Mouse (Mus musculus) brain, embryonic 18.5 days (tissue): ENCODE data around the gene Dpm1.

Experiments
- DNase-seq: peaks from one replicate; pipeline ENCODE4 v3.0.0-alpha.2; 2012; ENCODE audit warnings: low read depth, low spot score

Gene Dpm1

DNA sequence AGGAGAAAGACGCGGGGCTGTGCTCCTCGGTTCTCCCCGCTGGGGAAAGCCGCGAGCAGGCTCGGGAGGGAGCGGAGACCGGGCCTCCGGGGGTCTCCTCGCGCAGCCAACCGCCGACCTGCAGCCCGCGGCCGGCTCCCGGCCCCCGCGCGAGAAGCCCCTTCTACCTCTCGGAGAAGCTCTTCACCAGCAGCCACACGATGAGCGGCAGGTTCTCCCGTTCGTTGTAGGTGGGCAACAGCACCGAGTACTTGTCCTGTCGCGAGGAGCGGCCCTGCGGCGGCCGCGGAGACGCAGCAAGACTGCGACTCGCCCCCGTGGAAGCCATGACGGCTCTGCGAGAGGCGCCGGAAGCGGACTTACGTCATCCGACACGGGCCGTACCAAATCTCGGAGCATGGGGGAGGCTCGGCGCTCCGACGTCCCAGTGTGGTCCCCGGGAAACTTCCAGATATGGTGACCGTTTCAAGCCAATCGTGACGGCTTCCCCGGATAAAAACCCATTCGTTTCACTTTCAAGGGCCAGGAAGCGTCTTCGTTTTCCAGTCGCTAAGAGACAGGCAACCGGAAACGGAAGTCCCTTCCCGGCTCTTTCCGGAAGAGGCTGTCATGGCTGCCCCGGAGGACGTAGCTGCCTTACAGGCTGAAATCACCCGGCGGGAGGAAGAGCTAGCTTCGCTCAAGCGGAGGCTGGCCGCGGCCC lies at the start of gene Dpm1, which contains the start of the genes Gm20716 and Mocs3:
Gene Dpm1, minus strand, starts transcription at position 566 of the 703 bp plus-strand sequence.
Gene Gm20716, minus strand, starts transcription at position 339 of the 703 bp plus-strand sequence.
Gene Mocs3, plus strand, starts transcription at position 597 of the 703 bp plus-strand sequence.
- DNase-seq = peak; percentile 82

DNA sequence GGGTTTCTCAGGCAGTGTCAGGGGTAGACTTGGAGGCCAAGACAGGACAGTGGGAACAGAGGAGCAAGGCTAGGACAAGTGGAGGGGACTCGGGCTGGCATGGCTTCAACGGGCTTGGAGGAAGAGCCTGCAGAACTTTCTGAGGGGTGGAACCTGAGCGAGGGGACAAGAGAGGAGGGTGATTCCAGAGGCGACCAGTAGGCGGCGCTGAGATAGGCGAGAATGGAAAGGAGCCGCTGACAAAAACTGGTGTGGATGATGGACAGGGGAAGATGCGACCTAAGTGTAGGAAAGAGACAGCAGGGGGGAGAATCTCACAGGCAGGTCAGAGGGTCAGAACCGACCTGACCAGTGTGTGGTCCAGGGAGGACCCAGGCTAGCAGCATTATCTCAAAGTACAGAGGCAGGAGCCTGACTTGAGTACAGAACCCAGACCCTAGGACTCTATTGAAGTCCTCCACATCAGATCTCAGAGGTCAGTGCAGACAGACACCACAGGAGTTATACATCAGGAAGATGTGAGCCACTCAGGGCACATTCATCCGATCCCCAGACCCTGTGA lies 44.1 kb upstream of the Dpm1 start:
- no peak for DNase-seq

DNA sequence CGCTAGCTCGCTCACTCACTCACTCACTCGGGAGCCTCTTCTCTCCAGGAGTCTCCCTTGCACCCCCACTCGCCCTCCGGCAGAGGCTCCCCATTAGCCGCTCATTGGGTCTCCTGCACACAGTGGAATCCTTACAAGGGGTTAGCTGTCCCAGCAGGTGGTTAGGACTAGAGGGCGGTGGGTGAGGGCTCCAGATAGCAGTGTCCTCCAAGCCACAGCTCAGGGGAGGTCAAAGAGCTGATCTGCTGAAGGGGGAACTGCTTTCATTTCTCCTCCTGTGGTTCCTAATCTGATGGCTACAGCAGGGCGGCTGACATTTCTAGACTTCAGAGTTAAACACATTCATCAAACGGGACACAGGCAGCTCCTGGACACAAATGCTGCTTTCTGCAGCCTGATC lies 43.0 kb upstream of the Dpm1 start:
- no peak for DNase-seq

DNA sequence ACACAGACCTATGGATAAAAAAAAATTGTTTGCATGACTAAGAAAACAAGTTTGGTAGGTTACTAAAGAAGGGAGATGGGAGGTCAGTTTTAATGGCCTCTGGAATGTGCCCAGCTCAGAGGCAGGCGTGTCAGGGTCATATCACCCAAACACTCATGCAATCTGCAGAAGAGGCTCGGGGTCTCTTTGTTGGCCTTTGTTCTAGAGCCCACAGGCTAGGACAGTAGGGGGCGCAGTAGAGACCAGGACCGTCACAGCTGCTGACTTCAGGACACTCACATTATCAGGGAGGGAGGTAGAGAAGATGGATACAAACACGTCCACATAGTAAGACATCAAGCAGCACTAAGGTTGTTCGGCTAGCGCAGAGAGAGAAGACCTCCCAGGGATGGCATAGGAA lies 37.6 kb upstream of the Dpm1 start:
- no peak for DNase-seq

DNA sequence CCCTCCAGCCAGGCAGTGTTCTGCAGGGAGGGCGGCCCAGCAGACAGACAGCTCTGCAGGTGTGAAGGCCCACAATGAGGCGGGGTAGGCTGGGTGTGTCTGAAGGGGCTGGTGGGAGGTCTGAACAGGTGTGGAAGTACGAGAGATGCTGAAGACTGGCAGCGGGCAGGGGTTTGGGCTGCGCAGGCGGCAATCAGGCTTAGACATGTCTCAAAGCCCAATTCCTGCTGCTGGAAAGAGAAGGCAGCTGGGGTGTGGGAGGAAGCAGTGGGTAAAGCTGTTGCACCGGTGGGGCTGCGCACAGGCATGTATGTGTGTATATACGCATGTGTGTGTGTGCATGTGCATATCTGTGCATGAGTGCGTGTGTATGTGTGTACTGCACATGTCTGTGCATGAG lies 30.5 kb upstream of the Dpm1 start:
- DNase-seq = no peak

DNA sequence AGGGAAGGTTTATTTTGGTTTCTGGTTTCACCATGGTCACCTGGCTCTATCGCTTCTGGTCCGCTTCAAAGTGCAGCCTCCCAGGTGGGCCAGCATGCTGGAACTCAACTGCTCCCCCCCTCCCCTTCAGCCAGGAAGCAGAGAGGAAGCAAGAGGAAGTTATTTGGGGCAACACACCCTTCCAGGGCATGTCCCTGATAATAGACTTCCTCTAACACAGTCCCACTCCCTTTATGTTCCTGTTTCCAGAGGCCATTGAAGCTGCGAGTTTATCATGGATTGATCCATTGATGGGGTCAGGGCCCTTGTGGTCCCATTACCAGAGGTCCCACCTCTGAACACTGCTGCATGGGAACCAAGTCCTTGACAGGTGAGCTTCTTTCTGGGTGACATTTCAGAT lies 29.7 kb upstream of the Dpm1 start:
- no peak for DNase-seq

DNA sequence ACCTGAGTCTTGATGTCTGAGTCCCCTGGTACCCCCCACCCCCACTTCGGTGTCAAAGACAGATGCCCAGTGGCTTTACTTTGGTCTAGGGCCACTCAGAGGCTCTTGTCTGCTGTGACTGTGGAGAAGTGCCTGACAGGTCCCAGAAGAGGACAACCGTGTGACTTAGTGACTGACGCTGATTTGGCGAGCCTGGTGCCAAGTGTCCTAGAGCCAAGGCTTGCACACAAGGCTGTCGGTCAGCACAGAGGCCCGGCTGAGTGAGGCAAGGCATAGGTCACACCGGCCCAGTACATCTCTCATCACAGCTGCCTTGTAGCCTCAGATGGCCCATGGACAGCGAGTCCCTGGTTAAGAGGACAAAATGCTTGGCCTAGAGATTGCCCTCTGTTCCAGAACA lies 28.7 kb upstream of the Dpm1 start:
- no peak for DNase-seq

DNA sequence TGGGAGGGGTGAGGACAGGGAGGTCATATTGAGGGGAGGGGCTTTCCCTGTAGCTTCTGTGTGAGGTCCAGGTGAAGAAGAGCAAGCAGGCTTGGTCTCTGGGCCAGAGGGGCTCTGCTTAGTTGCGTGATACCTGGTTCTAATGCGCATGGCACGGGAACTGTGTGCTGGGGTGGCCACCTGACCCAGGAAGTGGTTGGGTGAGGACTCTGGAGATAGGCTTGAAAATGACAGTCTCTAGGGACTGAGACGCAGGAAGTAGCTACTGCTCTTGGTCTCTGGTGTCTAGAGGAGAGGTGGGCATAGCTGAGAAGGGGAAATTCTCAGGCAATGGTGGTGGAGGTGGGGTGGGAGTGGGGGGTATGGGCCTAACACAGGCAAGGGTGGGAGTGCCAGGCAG lies 26.8 kb upstream of the Dpm1 start:
- no peak for DNase-seq

DNA sequence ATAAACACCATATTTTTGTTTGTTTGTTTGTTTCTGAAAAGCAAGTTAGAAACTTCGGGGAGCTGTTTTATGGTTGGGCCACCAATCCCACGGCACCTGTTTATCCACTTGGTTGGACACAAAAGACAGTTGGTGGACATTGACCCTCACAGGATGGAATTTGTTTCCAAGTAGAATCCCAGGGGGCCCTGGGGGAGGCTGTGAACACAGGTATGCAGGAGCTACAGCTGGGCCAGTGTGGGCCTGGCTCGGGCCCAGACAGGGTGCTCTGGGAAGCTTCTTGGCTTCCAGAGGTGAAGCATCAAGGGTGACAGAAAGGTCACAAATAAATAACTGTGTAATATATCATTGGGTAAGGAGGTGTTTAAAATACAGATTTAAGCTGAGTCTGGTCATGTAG lies 26.1 kb upstream of the Dpm1 start:
- DNase-seq = no peak

DNA sequence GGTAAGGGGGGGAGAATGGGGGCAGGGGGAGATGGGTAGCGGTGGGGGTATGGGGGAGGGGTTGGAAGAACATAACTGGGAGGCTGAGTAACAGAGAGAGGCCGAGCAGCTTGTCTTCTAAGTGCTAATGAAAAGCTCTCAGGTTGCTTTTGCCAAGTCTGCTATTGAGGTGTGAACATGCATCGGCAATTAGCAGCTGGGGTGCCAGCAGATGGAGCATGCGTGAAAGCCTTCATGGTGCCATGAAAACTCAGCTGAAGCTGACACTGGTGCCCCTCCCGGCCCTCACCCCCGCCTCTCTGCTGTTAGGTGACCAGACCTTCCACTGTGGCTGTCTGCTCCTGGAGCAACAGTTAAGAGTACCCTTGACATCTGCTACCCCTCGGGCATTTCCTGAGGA lies 23.4 kb upstream of the Dpm1 start:
- DNase-seq = peak; percentile 70

DNA sequence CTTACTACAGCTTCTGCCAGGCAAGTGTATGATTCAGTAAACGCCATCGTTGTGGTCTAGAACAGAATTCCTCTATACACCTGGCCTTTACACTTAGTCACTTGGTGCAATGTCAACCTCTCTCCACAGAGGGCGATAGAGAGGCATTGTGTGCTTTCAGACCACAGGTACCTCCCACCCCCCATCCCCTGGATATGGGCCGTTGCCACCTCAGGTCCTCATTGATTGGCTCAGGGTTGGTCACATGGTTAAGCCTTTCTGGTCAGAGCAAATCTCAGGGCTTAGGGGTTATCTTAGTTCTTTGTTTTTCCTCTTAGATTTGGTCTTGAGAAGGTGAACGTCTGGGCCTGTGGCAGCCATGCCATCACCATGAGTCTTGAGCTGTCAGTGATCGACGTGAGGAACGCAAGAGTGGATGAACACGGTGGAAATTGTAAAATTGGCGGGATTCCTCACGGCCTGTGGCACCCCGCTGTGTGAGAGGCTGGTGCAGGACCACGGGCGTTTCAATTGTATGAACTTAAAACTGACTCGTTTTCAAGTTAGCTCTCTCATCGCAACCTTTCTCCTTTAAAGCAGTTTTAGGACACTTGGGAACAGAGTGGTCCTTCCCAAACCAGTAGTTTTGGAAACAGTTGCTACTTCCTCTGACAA lies 22.4 kb upstream of the Dpm1 start:
- no peak for DNase-seq

DNA sequence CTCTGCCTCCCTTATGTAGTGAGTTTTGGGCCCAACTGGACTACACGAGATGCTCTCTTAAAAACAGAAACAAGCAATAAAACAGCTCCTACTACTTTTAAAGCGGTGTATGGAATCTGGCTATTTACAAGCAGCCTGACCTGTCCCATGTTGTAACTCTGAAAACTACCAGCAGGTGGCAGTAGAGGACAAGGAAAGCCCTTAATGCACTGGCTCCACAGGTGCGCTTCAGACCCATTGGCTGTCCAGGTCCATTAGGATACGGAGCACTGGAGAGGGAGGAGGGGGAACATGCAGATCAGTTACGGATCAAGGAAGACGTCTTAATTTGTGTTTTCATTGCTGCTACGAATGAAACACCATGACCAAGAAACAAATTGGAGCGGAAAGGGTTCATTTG lies 19.9 kb upstream of the Dpm1 start:
- DNase-seq = peak; percentile 52

DNA sequence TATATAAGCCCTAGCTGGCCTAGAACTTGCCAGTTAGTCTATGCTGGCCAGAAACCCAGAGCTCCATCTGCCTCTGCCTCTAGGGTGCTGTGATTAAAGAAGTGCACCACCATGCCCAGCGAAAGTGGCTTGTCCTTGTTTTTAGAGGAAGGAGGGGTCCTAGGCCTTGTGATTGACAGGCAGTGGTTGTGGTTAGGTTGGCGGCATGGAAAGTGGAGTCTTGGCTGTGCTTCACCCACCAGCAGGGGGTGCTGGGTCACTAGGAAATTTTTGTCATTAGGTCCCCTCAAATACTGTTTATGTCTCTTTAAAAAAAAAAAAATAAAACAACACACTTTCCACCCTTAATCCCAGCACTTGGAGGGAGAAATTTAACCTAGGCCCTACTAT lies 18.5 kb upstream of the Dpm1 start:
- peak; percentile 37 for DNase-seq

DNA sequence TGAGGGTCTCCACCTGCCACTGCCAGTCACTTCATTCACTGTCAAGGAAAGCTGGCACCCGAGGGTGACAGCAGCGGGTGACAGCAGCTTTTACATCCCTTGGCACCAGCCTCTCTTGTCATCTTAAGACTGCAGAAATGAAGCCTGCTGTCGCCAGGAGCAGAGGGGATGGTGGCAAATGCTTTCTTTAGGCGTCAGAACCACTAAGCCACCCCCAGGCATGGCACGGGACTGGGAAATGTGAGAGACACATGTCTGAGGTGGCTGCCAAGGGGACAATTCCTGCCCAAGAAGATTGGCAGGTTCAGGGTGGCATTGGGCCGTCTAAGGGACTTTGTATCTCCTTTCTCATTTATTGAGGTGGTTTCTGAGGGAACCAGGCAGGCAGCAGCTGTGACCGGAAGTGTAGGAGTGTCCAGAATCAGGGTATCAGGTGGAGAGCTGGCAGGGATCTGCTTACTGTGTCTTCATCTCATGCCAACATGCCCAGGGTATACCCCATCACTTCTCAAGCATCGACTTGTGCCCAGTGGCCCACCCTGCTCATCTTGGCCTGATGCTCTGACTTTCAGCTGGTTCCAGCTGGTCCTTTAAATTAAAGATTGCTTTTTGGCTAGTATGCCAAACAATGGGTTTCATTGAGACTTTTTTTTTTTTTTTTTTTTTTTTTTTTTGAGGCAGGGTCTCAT lies 17.9 kb upstream of the Dpm1 start:
- DNase-seq = peak; percentile 51

DNA sequence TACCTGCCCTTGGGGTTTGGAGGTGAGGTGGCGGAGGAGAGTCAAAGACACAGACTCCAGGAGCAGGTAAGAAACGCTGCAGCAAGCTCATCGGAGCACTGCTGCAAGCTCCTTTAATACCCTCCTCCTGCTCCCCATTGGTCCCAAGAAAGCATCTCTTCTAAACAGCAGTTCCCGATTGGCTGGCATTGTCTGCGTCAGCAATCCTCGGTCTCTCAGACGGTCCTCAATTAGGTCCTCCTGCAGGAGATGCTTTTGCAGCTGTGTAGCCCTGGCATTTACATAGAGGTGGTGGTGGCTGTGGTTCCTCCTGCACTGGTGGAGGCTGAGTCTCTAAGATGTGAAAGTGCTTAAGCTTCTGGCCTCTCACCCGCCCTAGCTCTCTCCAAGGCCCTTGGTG lies 15.2 kb upstream of the Dpm1 start:
- no peak for DNase-seq

DNA sequence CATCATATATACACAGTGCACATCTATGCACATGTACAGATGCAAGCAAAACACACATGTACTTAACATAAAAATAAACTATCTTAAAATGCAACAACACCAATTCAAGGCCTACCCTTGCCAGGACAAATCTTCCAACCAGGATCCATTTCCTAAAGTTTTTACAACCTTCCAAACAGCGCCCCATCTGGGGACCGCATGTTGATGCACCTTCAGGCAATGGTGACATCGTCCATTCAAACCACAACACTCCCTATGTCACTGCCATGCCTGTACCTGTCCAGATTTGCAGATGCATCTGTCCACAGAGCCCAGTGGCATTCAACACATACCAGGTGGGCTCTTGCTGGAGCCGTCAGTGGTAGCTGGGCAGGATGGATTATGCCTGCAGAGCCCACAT lies 12.9 kb upstream of the Dpm1 start:
- DNase-seq = no peak

DNA sequence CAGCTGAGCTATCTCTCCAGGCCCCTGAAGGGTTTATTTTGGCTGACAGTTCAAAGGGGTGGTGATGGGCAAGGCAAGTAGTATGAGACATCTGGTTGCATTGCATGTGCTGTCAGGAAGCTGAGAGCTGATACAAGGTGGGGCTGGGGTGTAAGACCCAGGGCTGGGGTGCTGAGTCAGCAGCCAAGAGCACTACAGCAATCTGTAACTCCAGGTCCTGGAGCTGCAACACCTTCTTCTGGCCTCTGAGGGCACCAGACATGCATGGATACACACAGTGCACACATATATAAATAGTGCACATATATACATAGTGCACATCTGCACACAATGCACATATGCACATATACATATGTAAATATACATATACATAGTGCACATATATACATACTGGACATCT lies 12.4 kb upstream of the Dpm1 start:
- no peak for DNase-seq

DNA sequence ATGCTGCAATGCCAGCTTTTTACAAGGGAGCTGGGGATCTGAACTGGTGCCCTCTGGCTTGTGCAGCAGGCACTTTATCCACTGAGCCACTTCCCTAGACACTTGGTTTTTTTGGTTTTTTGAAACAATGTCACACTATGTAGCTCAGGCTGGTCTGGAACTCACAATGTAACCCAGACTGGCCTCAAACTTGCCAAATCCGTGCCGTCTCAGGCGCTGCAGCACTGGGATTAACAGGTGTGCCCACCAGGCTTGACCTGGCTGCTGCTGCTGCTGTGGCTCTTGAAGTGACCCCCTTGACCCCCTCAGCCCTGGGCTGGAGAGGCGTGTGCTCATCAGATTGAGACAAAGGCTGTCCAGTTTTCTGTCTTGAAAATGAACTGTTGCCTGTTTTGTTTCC lies 7.9 kb upstream of the Dpm1 start:
- no peak for DNase-seq

DNA sequence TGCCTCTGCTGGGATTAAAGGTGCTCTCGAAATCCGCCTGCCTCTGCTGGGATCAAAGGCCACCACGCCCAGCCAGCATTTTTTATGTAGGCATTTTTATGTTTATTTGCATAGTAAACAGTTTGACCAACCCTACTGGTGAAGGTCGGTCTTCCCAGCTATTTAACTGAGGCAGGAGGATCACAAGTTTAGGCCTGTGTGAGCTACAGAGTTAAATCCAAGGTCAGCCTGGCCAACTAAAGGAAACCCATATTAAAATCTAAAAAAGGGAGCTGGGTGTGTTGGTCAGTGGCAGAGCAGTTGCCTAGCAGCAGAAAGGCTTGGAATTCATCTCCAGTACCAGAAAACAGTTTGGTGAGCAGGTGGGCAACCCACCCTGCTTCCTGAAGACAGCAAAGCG lies 2.9 kb upstream of the Dpm1 start:
- no peak for DNase-seq

DNA sequence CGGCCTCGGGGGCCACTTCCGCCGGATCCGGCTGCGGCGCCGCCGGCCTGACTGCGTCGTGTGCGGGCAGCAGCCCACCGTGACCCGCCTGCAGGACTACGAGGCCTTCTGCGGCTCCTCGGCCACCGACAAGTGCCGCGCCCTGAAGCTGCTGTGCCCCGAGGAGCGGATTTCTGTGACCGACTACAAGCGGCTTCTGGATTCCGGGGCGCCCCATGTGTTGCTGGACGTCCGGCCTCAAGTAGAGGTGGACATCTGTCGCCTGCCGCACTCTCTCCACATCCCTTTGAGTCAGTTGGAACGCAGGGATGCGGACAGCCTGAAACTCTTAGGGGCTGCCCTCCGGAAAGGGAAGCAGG lies 1.1 kb upstream of the Dpm1 start:
- DNase-seq = no peak

DNA sequence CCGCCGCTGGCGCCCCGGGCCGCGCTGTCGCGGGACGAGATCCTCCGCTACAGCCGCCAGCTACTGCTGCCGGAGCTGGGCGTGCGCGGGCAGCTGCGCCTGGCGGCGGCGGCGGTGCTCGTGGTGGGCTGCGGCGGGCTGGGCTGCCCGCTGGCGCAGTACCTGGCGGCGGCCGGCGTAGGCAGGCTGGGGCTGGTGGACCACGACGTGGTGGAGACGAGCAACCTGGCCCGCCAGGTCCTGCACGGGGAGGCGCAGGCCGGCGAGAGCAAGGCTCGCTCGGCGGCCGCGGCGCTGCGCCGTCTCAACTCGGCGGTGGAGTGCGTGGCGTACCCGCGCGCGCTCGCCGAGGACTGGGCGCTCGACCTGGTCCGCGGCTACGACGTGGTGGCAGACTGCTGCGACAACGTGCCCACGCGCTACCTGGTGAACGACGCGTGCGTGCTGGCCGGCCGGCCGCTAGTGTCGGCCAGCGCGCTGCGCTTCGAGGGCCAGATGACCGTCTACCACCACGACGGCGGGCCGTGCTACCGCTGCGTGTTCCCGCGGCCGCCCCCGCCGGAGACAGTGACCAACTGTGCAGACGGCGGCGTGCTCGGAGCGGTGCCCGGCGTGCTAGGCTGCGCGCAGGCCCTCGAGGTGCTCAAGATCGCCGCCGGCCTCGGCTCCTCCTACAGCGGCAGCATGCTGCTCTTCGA lies 531 bp upstream of the Dpm1 start:
- DNase-seq = no peak
